Mouse (Mus musculus) heart, embryonic 11.5 days (tissue): ENCODE results near the gene Zfyve21. TPM values are rescaled to one million over a fixed set of nuclear protein-coding genes. Genes with fewer than 3 reads are reported as not detected.

Experiments used
- ATAC-seq: fragments of 200-750 bp; cut with Nextera tagmentation; replicated peaks from 2 replicates; pipeline ENCODE4 v1.8.0; 2017; ENCODE audit warnings: moderate library complexity; ENCODE audit not compliant: insufficient number of reproducible peaks, low FRiP score, low TSS enrichment
- H3K27ac ChIP-seq: fragments of 300-500 bp; sonication (generic); 2 replicates; pipeline ENCODE4 v1.5.1; 2014; ENCODE audit warnings: mild to moderate bottlenecking, low read depth, low read length
- H3K27me3 ChIP-seq: fragments of 300-500 bp; sonication (generic); 2 replicates; pipeline ENCODE4 v1.6.1; 2014; ENCODE audit warnings: mild to moderate bottlenecking, low read length, mixed read lengths; ENCODE audit not compliant: control insufficient read depth, insufficient read depth
- H3K36me3 ChIP-seq: fragments of 300-500 bp; sonication (generic); 2 replicates; pipeline ENCODE4 v1.6.1; 2014; ENCODE audit warnings: mild to moderate bottlenecking, low read length, moderate library complexity, mixed read lengths; ENCODE audit not compliant: control insufficient read depth, insufficient read depth
- H3K4me1 ChIP-seq: fragments of 300-500 bp; sonication (generic); 2 replicates; pipeline ENCODE4 v1.6.1; 2014; ENCODE audit warnings: low read length; ENCODE audit not compliant: control insufficient read depth, insufficient read depth
- H3K4me2 ChIP-seq: fragments of 300-500 bp; sonication (generic); 2 replicates; pipeline ENCODE4 v1.6.1; 2014; ENCODE audit warnings: mild to moderate bottlenecking, moderate library complexity
- H3K4me3 ChIP-seq: fragments of 300-500 bp; sonication (generic); 2 replicates; pipeline ENCODE4 v1.5.1; 2014; ENCODE audit warnings: low read depth, low read length
- H3K9ac ChIP-seq: fragments of 300-500 bp; sonication (generic); 2 replicates; pipeline ENCODE4 v1.6.1; 2014; ENCODE audit warnings: mild to moderate bottlenecking, low read depth, low read length, moderate library complexity
- H3K9me3 ChIP-seq: fragments of 300-500 bp; sonication (generic); replicated peaks from 2 replicates; pipeline ENCODE4 v1.6.1; 2016; ENCODE audit warnings: low read length; ENCODE audit not compliant: control insufficient read depth
- WGBS: fragments of 180-500 bp; shearing (Covaris S2); extraction: QIAGEN DNeasy Blood & Tissue Kit; methylation state at CpG from one replicate; pipeline ENCODE4 v1.1.7; 2014; ENCODE audit not compliant: insufficient replicate concordance; 5-methylcytosine and 5-hydroxymethylcytosine counted together
- polyA plus RNA-seq: library from polyadenylated mRNA; unstranded; fragments of >200 nt; fragmentation: Nextera tagmentation; extraction: Ambion mirVana; gene quantifications from 2 replicates; pipeline ENCODE4 v1.2.1, GENCODE M21; 2014

Zfyve21 gene
- 83.3 and 93.7 TPM in 2 replicates for polyA plus RNA-seq

- H3K27ac ChIP-seq, result peak within 1 kb of the TSS; percentile 92
- WGBS, result under 1% methylated on average over 85 of the region's 87 CpGs
- H3K4me1 ChIP-seq, result peaks cover 49% of the 10 kb centered on the region
Observed at GRCm38 (mm10) chr12:111813766-111814617, at the start of gene Zfyve21, which contains the start of gene Xrcc3. Zfyve21 (plus strand) TSS chr12:111814170. Xrcc3 (minus strand) TSS chr12:111813873.

GRCm38 (mm10) chr12:111766313-111767236 lies 47.4 kb upstream of the Zfyve21 start:
- H3K27ac ChIP-seq, result no peak overlapping the region
- ATAC-seq, result no peak
- WGBS, result 63% methylated on average over 16 of the region's 16 CpGs
- no peak overlapping the region for H3K4me2 ChIP-seq
- no peaks in the 10 kb centered on the region for H3K36me3 ChIP-seq
- no peaks in the 10 kb centered on the region for H3K9me3 ChIP-seq
- H3K9ac ChIP-seq, result no peak overlapping the region
- no peaks in the 10 kb centered on the region for H3K27me3 ChIP-seq
- no peak overlapping the region for H3K4me3 ChIP-seq
- H3K4me1 ChIP-seq, result peaks cover 29% of the 10 kb centered on the region

More at GRCm38 (mm10) chr12:111813766-111814617, at the start of gene Zfyve21, which contains the start of gene Xrcc3:
- H3K4me2 ChIP-seq, result peak within 1 kb of the TSS; percentile 96
- peak within 1 kb of the TSS; percentile 84 for H3K9ac ChIP-seq
- H3K9me3 ChIP-seq, result no peaks in the 10 kb centered on the region
- H3K4me3 ChIP-seq, result peak within 1 kb of the TSS; percentile 77
- no peaks in the 10 kb centered on the region for H3K36me3 ChIP-seq
- peak; percentile 99 for ATAC-seq
- no peaks in the 10 kb centered on the region for H3K27me3 ChIP-seq

- Histone ChIP-seq H3K9me3 (no peaks in the 10 kb centered on the region), H3K4me3 (no peak overlapping the region), H3K27me3 (no peaks in the 10 kb centered on the region), H3K27ac (no peak overlapping the region), H3K9ac (no peak overlapping the region), H3K4me2 (no peak overlapping the region), H3K4me1 (peaks cover 29% of the 10 kb centered on the region), H3K36me3 (peaks cover 11% of the 10 kb centered on the region)
- ATAC-seq, result no peak
- WGBS, result 89% methylated on average over 10 of the region's 10 CpGs
Observed at GRCm38 (mm10) chr12:111768322-111768928, 45.5 kb upstream of the Zfyve21 start.

- peak overlapping the region; percentile 57; the same call in 1 of the 2 replicates for H3K27ac ChIP-seq
- no peaks in the 10 kb centered on the region for H3K27me3 ChIP-seq
- peaks cover 19% of the 10 kb centered on the region for H3K36me3 ChIP-seq
- H3K9me3 ChIP-seq, result no peaks in the 10 kb centered on the region
- WGBS, result 33% methylated on average over 10 of the region's 10 CpGs
- H3K4me1 ChIP-seq, result peaks cover 29% of the 10 kb centered on the region
- peak; percentile 24; the same call in 1 of the 2 replicates for ATAC-seq
- no peak overlapping the region for H3K4me3 ChIP-seq
- H3K4me2 ChIP-seq, result no peak overlapping the region
- H3K9ac ChIP-seq, result no peak overlapping the region
Observed at GRCm38 (mm10) chr12:111769306-111769705, 44.7 kb upstream of the Zfyve21 start.

- WGBS, result 61% methylated on average over 8 of the region's 9 CpGs
- peaks cover 29% of the 10 kb centered on the region for H3K4me1 ChIP-seq
- peak overlapping the region; percentile 57; the same call in 1 of the 2 replicates for H3K27ac ChIP-seq
- no peak overlapping the region for H3K4me3 ChIP-seq
- H3K4me2 ChIP-seq, result no peak overlapping the region
- no peak for ATAC-seq
- H3K36me3 ChIP-seq, result peaks cover 26% of the 10 kb centered on the region
- H3K9ac ChIP-seq, result no peak overlapping the region
- no peaks in the 10 kb centered on the region for H3K9me3 ChIP-seq
- H3K27me3 ChIP-seq, result no peaks in the 10 kb centered on the region
Observed at GRCm38 (mm10) chr12:111769816-111770577, 44.0 kb upstream of the Zfyve21 start.

GRCm38 (mm10) chr12:111770651-111771050 lies 43.3 kb upstream of the Zfyve21 start:
- Histone ChIP-seq H3K9ac (no peak overlapping the region), H3K4me2 (no peak overlapping the region), H3K36me3 (peaks cover 30% of the 10 kb centered on the region), H3K9me3 (no peaks in the 10 kb centered on the region), H3K4me1 (peaks cover 27% of the 10 kb centered on the region), H3K27me3 (no peaks in the 10 kb centered on the region), H3K27ac (no peak overlapping the region), H3K4me3 (no peak overlapping the region)
- WGBS, result 83% methylated on average over 10 of the region's 10 CpGs
- ATAC-seq, result no peak; the same call in 1 of the 2 replicates

- Histone ChIP-seq H3K4me1 (peaks cover 15% of the 10 kb centered on the region), H3K36me3 (peaks cover 49% of the 10 kb centered on the region), H3K9ac (no peak overlapping the region), H3K9me3 (no peaks in the 10 kb centered on the region), H3K4me2 (no peak overlapping the region), H3K27me3 (no peaks in the 10 kb centered on the region), H3K27ac (no peak overlapping the region), H3K4me3 (no peak overlapping the region)
- no peak for ATAC-seq
- 85% methylated on average over 16 of the region's 16 CpGs for WGBS
Observed at GRCm38 (mm10) chr12:111774156-111774555, 39.8 kb upstream of the Zfyve21 start.
